Mouse (Mus musculus): Measurements from ENCODE around the gene Bin2.

DNA sequence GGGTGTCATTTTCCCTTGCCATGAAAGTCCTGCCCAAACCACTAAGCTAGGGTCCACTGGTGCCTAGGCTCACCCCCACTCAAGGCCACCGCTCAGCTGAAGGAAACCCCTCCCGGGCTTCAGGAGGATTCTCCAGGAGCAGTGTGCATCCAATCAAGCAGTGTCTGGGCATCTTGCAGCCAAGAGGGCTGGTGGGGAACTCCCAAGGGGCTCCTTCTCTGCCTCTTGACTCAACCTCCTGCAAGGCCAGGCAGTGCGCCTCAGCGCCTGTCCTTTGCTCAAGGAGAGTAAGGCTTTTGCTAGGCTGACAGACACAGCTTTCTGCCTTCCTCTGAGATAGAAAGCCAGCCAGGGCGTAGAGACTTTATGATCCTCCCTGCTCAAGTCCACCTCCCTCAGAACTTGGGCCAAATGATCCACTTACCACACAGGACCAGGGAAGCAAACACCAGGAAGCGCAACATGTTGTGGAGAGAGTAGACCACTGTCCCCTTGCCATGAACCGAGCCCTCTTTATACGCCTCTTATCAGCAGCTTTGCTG is 18.1 kb upstream of the Bin2 start, which contains the start of gene Cela1:
- TF ChIP-seq IRF4 (IDR thresholded peaks at IDR 0.05; ENCODE audit: low read depth, low read length): no peak
- no peak for TF ChIP-seq CHD2 (IDR thresholded peaks at IDR 0.05; ENCODE audit: low read length)
- TF ChIP-seq POLR2A (IDR thresholded peaks at IDR 0.05; ENCODE audit: low read depth, low read length): no peak
- TF ChIP-seq JUN (IDR thresholded peaks at IDR 0.05; ENCODE audit: insufficient read depth, low read depth, low read length): no peak
- TF ChIP-seq TCF12 (IDR thresholded peaks at IDR 0.05; ENCODE audit: low read depth, low read length): no peak
- no peak for TF ChIP-seq USF2 (conservative IDR thresholded peaks at IDR 0.05; ENCODE audit: low read depth, low read length)
- TF ChIP-seq EP300 (IDR thresholded peaks at IDR 0.05; ENCODE audit: low read length): no peak

Data from CH12.LX (cell line).